Mouse (Mus musculus) left cerebral cortex, postnatal 4 days (tissue): ENCODE measurements around the gene Pds5b. TPM values are rescaled to one million over a fixed set of nuclear protein-coding genes. Genes with fewer than 3 reads are reported as not detected.
"Not testable (repeated sequence)": the region's sequence is repeated elsewhere in the genome, so short reads cannot be mapped to it uniquely, and the experiment has no call there.

Experiments
- DNase-seq: peaks from one replicate; pipeline ENCODE4 v3.0.0-alpha.2; 2022
- intact Hi-C: fragments of 180-260 bp; cut with DNase I; formaldehyde crosslinking; loops from one replicate; pipeline ENCODE4 v1.15.1; 2025
- total RNA-seq, 2 experiments: library from RNA; stranded (reverse); gene quantifications; 2 replicates each; pipeline ENCODE4 v1.2.3; 2021

The Pds5b gene
- total RNA-seq, 2 experiments from 2014 or later, result 76.3 to 82.5 TPM

DNA sequence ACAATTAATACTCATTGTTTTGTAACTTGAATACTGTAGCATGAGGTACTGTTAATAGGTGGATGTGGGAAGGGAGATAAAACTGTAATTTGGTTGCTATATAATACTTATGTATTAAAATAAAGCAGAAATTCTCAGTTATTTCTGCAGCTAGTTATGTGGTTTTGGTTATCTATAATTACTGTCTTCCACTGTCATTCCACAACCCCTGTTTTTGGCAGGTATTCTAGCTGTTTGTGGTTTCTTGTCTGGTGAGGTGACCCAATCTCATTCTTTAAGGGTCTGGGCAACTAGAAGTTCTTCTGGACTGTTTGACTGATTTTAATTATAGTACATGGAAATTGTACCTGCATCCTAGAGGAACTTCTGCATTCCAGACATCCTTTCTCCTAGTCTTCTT, 17.1 kb downstream of the Pds5b start:
- intact Hi-C loops, result no loop called here

DNA sequence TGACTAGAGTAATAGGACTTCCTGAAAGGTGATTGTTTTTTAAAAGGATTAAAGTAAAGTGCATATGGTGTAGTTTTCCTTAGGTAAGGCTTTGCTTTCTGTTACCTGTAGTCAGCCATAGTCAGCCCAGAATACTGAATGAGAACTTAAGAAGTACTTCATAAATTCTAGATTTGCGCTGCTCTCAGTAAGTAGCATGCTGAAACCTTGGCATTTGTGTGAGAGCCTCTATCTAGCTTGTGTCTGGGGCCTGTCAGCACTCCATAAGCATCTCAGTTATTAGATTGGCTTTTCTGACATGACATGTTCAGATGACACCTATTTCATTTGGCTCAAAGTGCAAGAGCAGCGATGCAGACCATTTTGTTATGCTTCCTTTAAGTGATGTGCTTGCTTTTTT, 19.7 kb downstream of the Pds5b start:
- intact Hi-C loops, result no loop called here
- DNase-seq, result no peak

More for the DNA sequence above, 17.1 kb downstream of the Pds5b start:
- no peak for DNase-seq

DNA sequence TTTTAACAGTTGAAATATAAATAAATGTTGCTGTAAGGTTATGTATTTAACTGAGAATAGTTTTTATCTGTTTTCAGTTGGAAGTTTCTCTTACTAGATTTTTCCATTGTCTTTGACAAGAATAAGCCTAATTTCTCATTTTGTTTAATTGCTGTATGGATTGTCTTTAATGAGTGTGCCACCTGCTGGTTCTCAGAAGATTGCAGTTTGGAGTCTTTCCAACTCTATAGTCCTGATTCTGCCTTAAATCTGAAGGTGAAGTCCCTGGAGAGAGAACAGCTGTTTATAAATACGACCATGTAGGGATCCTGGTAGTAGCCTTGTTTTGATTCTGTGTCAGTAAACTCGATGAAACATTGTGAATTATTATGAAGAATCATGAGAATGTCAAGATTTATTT, 29.2 kb downstream of the Pds5b start:
- intact Hi-C loops, result no loop called here
- DNase-seq, result peak; percentile 5

GRCm38 (mm10) chr5:150706651-150707050, 33.1 kb downstream of the Pds5b start:
- DNase-seq, intact Hi-C loops: not testable (repeated sequence)

GRCm38 (mm10) chr5:150707181-150707580, 33.6 kb downstream of the Pds5b start:
- DNase-seq, intact Hi-C loops: not testable (repeated sequence)

DNA sequence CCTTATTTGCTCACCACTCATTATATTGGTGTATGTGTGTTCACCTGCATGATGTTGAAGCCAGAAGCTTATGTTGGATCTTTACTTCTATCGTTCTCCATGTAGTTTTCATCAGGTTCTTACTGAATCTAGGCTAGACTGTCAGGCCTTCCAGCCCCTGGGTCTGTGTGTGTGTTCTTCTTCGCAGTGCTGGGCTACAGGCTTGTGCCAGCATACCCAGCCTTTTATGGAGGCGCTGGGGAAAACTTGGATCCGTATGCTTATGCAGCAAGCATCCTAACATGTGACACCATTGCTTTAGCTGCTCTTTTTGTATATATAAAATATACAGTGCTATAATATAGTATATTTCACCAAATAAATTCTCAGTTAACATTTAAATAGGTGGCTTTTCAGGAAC, 38.0 kb downstream of the Pds5b start:
- DNase-seq, result no peak
- intact Hi-C loops, result no loop called here

GRCm38 (mm10) chr5:150713431-150713830, 39.9 kb downstream of the Pds5b start:
- DNase-seq, result no peak
- intact Hi-C loops, result no loop called here

- intact Hi-C loops, result no loop called here
- peak; percentile 27 for DNase-seq
Measured at GRCm38 (mm10) chr5:150717775-150718174, 44.2 kb downstream of the Pds5b start.

DNA sequence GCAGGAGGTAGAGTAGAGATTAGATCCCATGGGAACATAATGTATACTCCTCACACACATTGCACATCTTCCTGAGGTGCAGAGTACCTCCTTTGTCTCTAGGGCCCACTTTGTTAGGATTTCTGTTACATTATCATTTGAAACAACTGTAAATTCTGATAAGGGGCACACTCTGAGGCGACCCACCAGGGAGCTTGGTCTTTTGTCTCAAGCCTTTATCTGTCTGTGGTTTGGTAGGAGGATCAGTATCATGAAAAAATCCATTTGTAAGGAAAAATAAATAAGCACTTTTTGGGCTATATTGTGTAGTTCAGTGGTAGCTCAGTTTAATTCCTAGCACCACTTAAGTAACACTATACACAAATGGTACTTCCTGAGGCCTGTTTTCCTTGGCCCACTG, 51.1 kb downstream of the Pds5b start:
- intact Hi-C loops, result no loop called here
- DNase-seq, result no peak

GRCm38 (mm10) chr5:150737028-150737427, 63.5 kb downstream of the Pds5b start:
- intact Hi-C loops, DNase-seq: not testable (repeated sequence)

DNA sequence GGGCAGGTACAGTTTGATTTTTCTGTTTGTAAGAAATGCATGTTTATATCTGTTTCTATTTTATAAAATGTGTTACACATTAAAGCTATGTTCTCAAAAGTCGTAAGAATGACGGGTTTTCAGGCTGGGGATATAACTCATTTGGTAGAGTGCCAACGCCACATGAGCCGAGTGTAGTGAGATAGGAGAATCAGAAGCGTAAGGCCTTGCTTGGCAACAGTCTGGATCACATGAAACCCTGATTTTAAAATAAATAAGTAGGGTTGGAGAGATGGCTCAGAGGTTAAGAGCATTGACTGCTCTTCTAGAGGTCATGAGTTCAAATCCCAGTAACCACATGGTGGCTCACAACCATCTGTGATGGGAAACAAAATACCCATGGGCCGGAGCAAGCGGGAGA, 65.8 kb downstream of the Pds5b start:
- no peak for DNase-seq
- intact Hi-C loops, result no loop called here

- DNase-seq, result no peak
- intact Hi-C loops, result no loop called here
Measured at GRCm38 (mm10) chr5:150740597-150740996, 67.1 kb downstream of the Pds5b start.

DNA sequence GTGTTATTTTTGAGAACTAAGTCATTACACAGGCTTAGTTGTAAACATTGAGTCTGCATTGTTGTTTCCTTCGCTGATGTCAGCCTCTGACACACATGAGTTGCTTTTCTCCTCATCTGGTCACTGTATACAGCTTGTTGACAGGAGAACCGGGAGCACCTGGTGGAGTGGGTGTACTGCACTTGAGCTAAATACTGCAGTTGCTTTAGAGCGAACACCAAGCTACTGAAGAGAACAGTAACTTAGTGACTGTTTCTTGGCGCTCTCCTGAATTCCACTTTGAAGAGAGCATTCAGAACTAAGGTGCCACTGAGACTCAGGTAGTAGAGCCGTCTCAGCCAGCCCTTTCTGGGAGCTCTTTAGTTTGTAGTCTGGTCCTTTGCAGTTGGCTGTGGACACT, 83.1 kb downstream of the Pds5b start:
- no peak for DNase-seq
- intact Hi-C loops, result no loop called here

GRCm38 (mm10) chr5:150772403-150772802, 98.9 kb downstream of the Pds5b start:
- intact Hi-C loops, result no loop called here
- no peak for DNase-seq

DNA sequence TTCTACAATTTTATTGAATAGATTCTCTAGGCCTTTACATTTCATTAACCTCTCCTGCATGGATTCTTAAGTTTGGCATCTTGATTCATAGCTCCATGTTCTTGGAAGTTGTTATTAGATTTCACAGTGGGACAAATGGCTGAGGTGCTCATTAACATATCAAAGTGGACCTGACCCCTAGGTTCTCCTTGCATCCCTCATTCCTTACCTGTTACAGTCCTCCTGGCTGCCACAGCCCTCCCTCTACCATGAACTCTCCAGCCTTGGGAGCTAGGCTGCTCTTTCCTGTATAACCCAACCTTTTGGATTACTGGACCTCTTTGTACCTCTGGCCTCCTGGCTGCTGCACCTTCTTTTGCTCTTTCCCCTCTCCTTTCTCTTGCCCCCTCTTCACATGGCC, 99.5 kb downstream of the Pds5b start:
- intact Hi-C loops, result no loop called here

GRCm38 (mm10) chr5:150788261-150788660, 114.7 kb downstream of the Pds5b start:
- no peak for DNase-seq
- intact Hi-C loops, result no loop called here

More for the DNA sequence above, 99.5 kb downstream of the Pds5b start:
- no peak for DNase-seq

DNA sequence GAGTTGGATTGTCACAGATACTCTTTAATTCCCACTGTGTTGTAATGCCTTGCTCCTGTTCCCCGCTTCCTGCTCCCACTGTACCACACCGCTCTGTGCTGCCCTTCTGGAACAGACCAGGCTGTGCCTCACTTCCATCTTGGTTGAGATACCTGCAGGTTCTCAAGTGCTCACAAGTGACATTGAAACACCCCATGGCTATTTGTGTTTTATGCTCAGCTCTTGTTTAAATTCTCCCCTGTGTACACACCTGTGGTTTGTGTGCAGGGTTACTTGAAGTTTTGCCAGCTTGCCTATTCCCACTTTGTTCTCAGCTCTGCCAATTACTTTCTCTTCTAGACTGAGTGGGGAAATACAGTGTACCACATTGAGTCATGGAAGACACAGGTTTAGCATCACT, 115.5 kb downstream of the Pds5b start:
- intact Hi-C loops, result no loop called here
- DNase-seq, result no peak

GRCm38 (mm10) chr5:150794181-150794580, 120.6 kb downstream of the Pds5b start:
- intact Hi-C loops, result no loop called here
- DNase-seq, result no peak

GRCm38 (mm10) chr5:150800056-150800455, 126.5 kb downstream of the Pds5b start:
- intact Hi-C loops, result no loop called here
- DNase-seq, result no peak

DNA sequence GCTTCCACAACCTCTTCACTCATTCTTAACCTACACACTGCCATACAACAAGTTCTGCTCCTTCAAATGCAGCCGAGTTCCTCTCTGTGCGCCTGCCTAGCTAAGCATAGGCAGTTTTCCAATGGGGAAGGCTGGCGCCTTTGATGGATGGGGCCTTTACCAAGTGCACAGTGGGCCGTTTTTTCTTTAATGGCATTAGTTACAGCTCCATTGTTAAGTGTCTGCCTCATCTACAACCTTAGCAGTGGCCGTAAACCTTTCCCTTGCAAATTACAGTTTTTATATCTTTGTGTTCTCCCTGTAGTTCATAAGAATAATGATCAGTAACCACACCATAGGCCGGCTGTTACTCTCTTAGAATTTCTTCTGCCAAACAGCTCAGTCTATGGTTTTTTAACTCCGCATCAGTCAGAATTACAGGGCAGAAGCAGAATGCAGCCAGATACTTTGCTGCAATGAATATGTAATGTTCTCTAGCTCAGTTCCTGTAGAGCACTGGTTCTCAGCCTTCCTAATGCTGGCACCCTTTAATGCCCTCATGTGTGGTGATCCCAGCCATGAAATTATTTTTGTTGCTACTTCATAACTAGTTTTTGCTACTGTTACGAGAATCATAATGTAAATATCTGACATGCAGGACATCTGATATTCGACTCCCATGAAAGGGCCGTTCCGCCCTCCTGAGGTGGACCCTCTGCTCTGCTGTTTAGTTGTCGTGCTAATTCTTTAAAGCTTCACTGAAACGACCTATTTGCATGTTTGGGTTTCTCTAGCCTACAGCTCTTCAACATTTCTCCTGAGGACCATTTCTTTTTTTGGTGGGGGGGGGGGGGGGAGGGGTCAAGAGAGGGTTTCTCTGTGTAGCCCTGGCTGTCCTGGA, 140.8 kb downstream of the Pds5b start:
- intact Hi-C loops, result no loop called here
- DNase-seq, result no peak

- no peak for DNase-seq
- intact Hi-C loops, result no loop called here
Measured at GRCm38 (mm10) chr5:150815400-150815799, 141.9 kb downstream of the Pds5b start.

GRCm38 (mm10) chr5:150816775-150817174, 143.2 kb downstream of the Pds5b start:
- no peak for DNase-seq
- intact Hi-C loops, result no loop called here

DNA sequence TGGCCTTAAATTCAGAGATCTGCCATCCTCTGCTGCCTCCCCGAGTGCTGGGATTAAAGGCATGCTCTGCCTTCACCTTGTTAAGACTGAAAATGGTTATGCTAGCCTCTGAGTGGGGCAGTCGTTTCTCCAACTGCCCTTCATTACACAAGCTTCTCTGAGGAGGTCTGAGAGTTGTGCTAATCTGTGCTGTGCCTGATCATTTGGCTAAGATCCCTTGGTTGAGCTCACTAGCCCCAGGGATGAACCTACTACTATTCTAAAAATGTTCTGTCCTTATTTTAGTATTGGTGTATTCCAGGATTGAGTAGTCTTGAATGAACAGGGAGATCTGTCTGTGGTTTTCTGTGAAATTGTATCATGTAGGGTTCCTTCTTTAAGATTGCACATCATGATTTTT, 144.5 kb downstream of the Pds5b start:
- intact Hi-C loops, result no loop called here
- no peak for DNase-seq
